Mouse (Mus musculus) bone marrow macrophage, adult 2 months (primary cell): ENCODE measurements around the gene Anapc2.

Source experiments
- CTCF ChIP-seq: IDR thresholded peaks from 2 replicates; pipeline ENCODE4 v1.5.1; 2012; ENCODE audit warnings: low read depth, mild to moderate bottlenecking, low read length, moderate library complexity
- POLR2A ChIP-seq: IDR thresholded peaks from 2 replicates; pipeline ENCODE4 v1.6.1; 2012; ENCODE audit warnings: mild to moderate bottlenecking, low read depth, low read length, borderline replicate concordance

GRCm38 (mm10) chr2:25231038-25231437 is 41.2 kb upstream of the Anapc2 start:
- TF ChIP-seq CTCF (no peak), POLR2A (no peak)
